Comparison of ENCODE assay signal across 29 mouse cellular contexts in the genomic region with DNA sequence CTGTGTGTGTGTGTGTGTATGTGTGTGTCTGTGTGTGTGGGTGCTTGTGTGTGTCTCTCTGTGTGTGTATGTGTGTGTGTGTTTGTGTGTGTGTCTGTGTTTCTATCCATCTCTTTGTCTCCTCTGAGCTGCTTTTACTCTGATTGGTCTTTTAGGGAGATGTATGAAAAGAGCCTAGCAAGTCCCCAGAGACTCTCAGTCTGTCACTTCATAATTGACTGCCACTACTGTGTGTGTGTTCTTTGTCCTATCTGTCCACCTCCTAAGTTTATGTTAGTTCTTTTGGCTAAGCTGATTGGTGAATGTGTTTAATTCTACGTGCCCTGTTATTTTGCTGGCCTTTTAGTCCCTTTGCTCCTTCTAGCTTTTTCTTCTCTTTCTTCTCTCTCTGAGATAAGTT. TPM values are rescaled to one million over a fixed set of nuclear protein-coding genes. Genes with fewer than 3 reads are reported as not detected.
A peak's percentile ranks its signal among the peaks of the same experiment; 100 is the strongest.
DNase-seq lines count a peak whose midpoint lies in the region; ATAC-seq and TF ChIP-seq lines count a peak whose summit lies in the region.
"Had no signal": no experiment of that assay in that cellular context is flagged by ENCODE, and none has a peak within 500 bp of the region (broad histone marks: within the 10 kb centered on the region; RNA-seq: fewer than 3 reads in every experiment).

No protein-coding gene starts in this region.

- H3K9me3 ChIP-seq in forebrain, embryonic 11.5 days (ENCODE audit: control insufficient read depth, low read length) = no peaks in the 10 kb centered on the region
- H3K9me3 ChIP-seq in forebrain, embryonic 10.5 days = no peaks in the 10 kb centered on the region
- no peaks in the 10 kb centered on the region for H3K9me3 ChIP-seq in intestine, embryonic 14.5 days (ENCODE audit: control insufficient read depth, low read length)
- H3K9me3 ChIP-seq in intestine, postnatal 0 days (ENCODE audit: control insufficient read depth) = no peaks in the 10 kb centered on the region
- no peaks in the 10 kb centered on the region for H3K9me3 ChIP-seq in neural tube, embryonic 11.5 days (ENCODE audit: control insufficient read depth, low read length)
- no peaks in the 10 kb centered on the region for H3K9me3 ChIP-seq in neural tube, embryonic 15.5 days (replicated peaks)
- H3K9me3 ChIP-seq: embryonic facial prominence, embryonic 13.5 days; G1E; heart, embryonic 10.5 days; heart, embryonic 15.5 days; hindbrain, embryonic 13.5 days; kidney, embryonic 15.5 days; stomach, embryonic 15.5 days had no signal

- no peak for TF ChIP-seq CTCF in intestine, postnatal 0 days (IDR thresholded peaks at IDR 0.05; ENCODE audit: low read depth)

- no peak overlapping the region for H3K4me2 ChIP-seq in forebrain, embryonic 11.5 days (ENCODE audit: low read depth, low read length, severe bottlenecking)
- H3K4me2 ChIP-seq in intestine, embryonic 14.5 days (ENCODE audit: low read length) = no peak overlapping the region
- H3K4me2 ChIP-seq in intestine, postnatal 0 days (replicated peaks; ENCODE audit: low read depth) = no peak overlapping the region
- H3K4me2 ChIP-seq in neural tube, embryonic 11.5 days (ENCODE audit: low read depth) = no peak overlapping the region
- H3K4me2 ChIP-seq in neural tube, embryonic 15.5 days = no peak overlapping the region
- H3K4me2 ChIP-seq: embryonic facial prominence, embryonic 13.5 days; heart, embryonic 15.5 days; hindbrain, embryonic 13.5 days; kidney, embryonic 15.5 days; stomach, embryonic 15.5 days had no signal

- H3K9ac ChIP-seq in forebrain, embryonic 11.5 days (ENCODE audit: low read length) = no peak overlapping the region
- H3K9ac ChIP-seq in intestine, embryonic 14.5 days (ENCODE audit: low read length) = no peak overlapping the region
- no peak overlapping the region for H3K9ac ChIP-seq in intestine, postnatal 0 days (ENCODE audit: low read depth, low read length)
- no peak overlapping the region for H3K9ac ChIP-seq in neural tube, embryonic 11.5 days (ENCODE audit: low read length)
- H3K9ac ChIP-seq in neural tube, embryonic 15.5 days (replicated peaks) = no peak overlapping the region
- H3K9ac ChIP-seq: embryonic facial prominence, embryonic 13.5 days; heart, embryonic 15.5 days; hindbrain, embryonic 13.5 days; kidney, embryonic 15.5 days; liver, embryonic 14.5 days; stomach, embryonic 15.5 days had no signal

- ATAC-seq in forebrain, embryonic 11.5 days (replicated peaks; ENCODE audit: low FRiP score) = no peak
- ATAC-seq in intestine, embryonic 14.5 days (replicated peaks; ENCODE audit: low FRiP score, low TSS enrichment, low read depth) = no peak
- no peak for ATAC-seq in intestine, postnatal 0 days
- peak; percentile 60 for ATAC-seq in neural tube, embryonic 11.5 days (ENCODE audit: insufficient read depth, low FRiP score, low TSS enrichment)
- no peak for ATAC-seq in neural tube, embryonic 15.5 days (ENCODE audit: low FRiP score)

- H3K4me1 ChIP-seq in forebrain, embryonic 11.5 days (replicated peaks; ENCODE audit: control insufficient read depth, insufficient read depth, low read length) = no peaks in the 10 kb centered on the region
- peaks cover 17% of the 10 kb centered on the region for H3K4me1 ChIP-seq in forebrain, embryonic 10.5 days
- no peaks in the 10 kb centered on the region; the same call in 1 of the 2 replicates for H3K4me1 ChIP-seq in intestine, embryonic 14.5 days (replicated peaks; ENCODE audit: control insufficient read depth, insufficient read depth, low read length)
- H3K4me1 ChIP-seq in intestine, postnatal 0 days (replicated peaks; ENCODE audit: control insufficient read depth, insufficient read depth, low read length) = no peaks in the 10 kb centered on the region
- peaks cover 4% of the 10 kb centered on the region; the same call in 1 of the 2 replicates for H3K4me1 ChIP-seq in neural tube, embryonic 11.5 days (ENCODE audit: control insufficient read depth, insufficient read depth, low read length)
- H3K4me1 ChIP-seq in neural tube, embryonic 15.5 days = peaks cover 34% of the 10 kb centered on the region

- no peaks in the 10 kb centered on the region for H3K36me3 ChIP-seq in forebrain, embryonic 11.5 days (ENCODE audit: control insufficient read depth, insufficient read depth, low read length)
- H3K36me3 ChIP-seq in forebrain, embryonic 10.5 days (replicated peaks) = no peaks in the 10 kb centered on the region
- no peaks in the 10 kb centered on the region for H3K36me3 ChIP-seq in intestine, embryonic 14.5 days (ENCODE audit: control insufficient read depth, insufficient read depth, low read length)
- no peaks in the 10 kb centered on the region for H3K36me3 ChIP-seq in intestine, postnatal 0 days (ENCODE audit: control insufficient read depth, insufficient read depth)
- H3K36me3 ChIP-seq in neural tube, embryonic 11.5 days (ENCODE audit: control insufficient read depth, insufficient read depth, low read length) = no peaks in the 10 kb centered on the region
- no peaks in the 10 kb centered on the region for H3K36me3 ChIP-seq in neural tube, embryonic 15.5 days
- H3K36me3 ChIP-seq: embryonic facial prominence, embryonic 13.5 days; G1E; heart, embryonic 10.5 days; heart, embryonic 15.5 days; hindbrain, embryonic 13.5 days; kidney, embryonic 15.5 days; stomach, embryonic 15.5 days had no signal

- H3K27ac ChIP-seq in forebrain, embryonic 11.5 days (ENCODE audit: low read depth, low read length) = no peak overlapping the region
- H3K27ac ChIP-seq in forebrain, embryonic 10.5 days = no peak overlapping the region
- H3K27ac ChIP-seq in intestine, embryonic 14.5 days (ENCODE audit: low read depth) = no peak overlapping the region
- H3K27ac ChIP-seq in intestine, postnatal 0 days (ENCODE audit: low read depth, low read length) = no peak overlapping the region
- H3K27ac ChIP-seq in neural tube, embryonic 11.5 days (ENCODE audit: low read depth, low read length) = no peak overlapping the region
- no peak overlapping the region for H3K27ac ChIP-seq in neural tube, embryonic 15.5 days (replicated peaks)
- H3K27ac ChIP-seq: embryonic facial prominence, embryonic 13.5 days; heart, embryonic 10.5 days; heart, embryonic 15.5 days; kidney, embryonic 15.5 days; liver, embryonic 14.5 days; stomach, embryonic 15.5 days had no signal

- peak; percentile 4 for DNase-seq in forebrain, embryonic 11.5 days (ENCODE audit: low spot score)
- DNase-seq in forebrain, embryonic 10.5 days (ENCODE audit: extremely low spot score, low spot score) = no peak
- DNase-seq in intestine, embryonic 14.5 days (ENCODE audit: low spot score) = peak; percentile 15
- no peak for DNase-seq in neural tube, embryonic 11.5 days (ENCODE audit: low spot score)
- DNase-seq in mesoderm, embryonic 11.5 days (ENCODE audit: low read depth, low spot score) = peak; percentile 41
- no peak for DNase-seq in right cerebral cortex, postnatal 14 days
- DNase-seq: adrenal gland, postnatal 10 days; cerebellum, adult 11 months; cerebellum, adult 9-10 months; cerebellum, postnatal 36 days; gastrocnemius, postnatal 14 days; kidney, adult 18-20 months; kidney, postnatal 25 days; liver; lung, adult 2 months; lung, postnatal 10 days; retina, postnatal 1 day; right cerebral cortex, postnatal 25 days; thymus, postnatal 36 days had no signal

- H3K4me3 ChIP-seq in forebrain, embryonic 11.5 days (ENCODE audit: low read depth, low read length) = no peak overlapping the region
- no peak overlapping the region for H3K4me3 ChIP-seq in forebrain, embryonic 10.5 days
- no peak overlapping the region for H3K4me3 ChIP-seq in intestine, embryonic 14.5 days (ENCODE audit: low read depth, low read length)
- no peak overlapping the region for H3K4me3 ChIP-seq in intestine, postnatal 0 days (ENCODE audit: low read depth, low read length)
- no peak overlapping the region for H3K4me3 ChIP-seq in neural tube, embryonic 11.5 days (ENCODE audit: low read depth, low read length)
- no peak overlapping the region for H3K4me3 ChIP-seq in neural tube, embryonic 15.5 days (replicated peaks)
- H3K4me3 ChIP-seq: embryonic facial prominence, embryonic 13.5 days; heart, embryonic 10.5 days; heart, embryonic 15.5 days; hindbrain, embryonic 13.5 days; kidney, embryonic 15.5 days; stomach, embryonic 15.5 days had no signal

- WGBS in forebrain, embryonic 11.5 days = 73% methylated on average over 1 of the region's 1 CpGs
- 84% methylated on average over 1 of the region's 1 CpGs for WGBS in forebrain, embryonic 10.5 days
- WGBS in intestine, embryonic 14.5 days = 53% methylated on average over 1 of the region's 1 CpGs
- 75% methylated on average over 1 of the region's 1 CpGs for WGBS in intestine, postnatal 0 days
- 44% methylated on average over 1 of the region's 1 CpGs for WGBS in neural tube, embryonic 11.5 days
- 38% methylated on average over 1 of the region's 1 CpGs for WGBS in neural tube, embryonic 15.5 days

- no peaks in the 10 kb centered on the region for H3K27me3 ChIP-seq in forebrain, embryonic 11.5 days (ENCODE audit: control insufficient read depth, insufficient read depth, low read length)
- H3K27me3 ChIP-seq in forebrain, embryonic 10.5 days (ENCODE audit: poor library complexity, severe bottlenecking) = no peaks in the 10 kb centered on the region
- no peaks in the 10 kb centered on the region for H3K27me3 ChIP-seq in intestine, embryonic 14.5 days (replicated peaks; ENCODE audit: control insufficient read depth, insufficient read depth, low read length)
- H3K27me3 ChIP-seq in intestine, postnatal 0 days (replicated peaks; ENCODE audit: control insufficient read depth, insufficient read depth, low read length) = no peaks in the 10 kb centered on the region
- H3K27me3 ChIP-seq in neural tube, embryonic 11.5 days (ENCODE audit: control insufficient read depth, insufficient read depth, low read length) = no peaks in the 10 kb centered on the region
- no peaks in the 10 kb centered on the region for H3K27me3 ChIP-seq in neural tube, embryonic 15.5 days (replicated peaks)
- H3K27me3 ChIP-seq: embryonic facial prominence, embryonic 13.5 days; heart, embryonic 15.5 days; kidney, embryonic 15.5 days; stomach, embryonic 15.5 days had no signal

RNA-seq across cellular contexts. Expression of a gene that starts 58.9 kb away (rescaled TPM):
- 1.8 and 2.0 TPM in 2 replicates for polyA plus RNA-seq in forebrain, embryonic 11.5 days (2014; fragmentation: Nextera tagmentation; extraction: Ambion mirVana)
- polyA plus RNA-seq in forebrain, embryonic 10.5 days (2016; fragmentation: Nextera tagmentation; extraction: Ambion mirVana) = 2.3 and 2.8 TPM in 2 replicates
- 30.2 and 37.1 TPM in 2 replicates for polyA plus RNA-seq in intestine, embryonic 14.5 days (2014; fragmentation: Nextera tagmentation; extraction: Ambion mirVana)
- polyA plus RNA-seq in intestine, postnatal 0 days (2015; fragmentation: Nextera tagmentation; extraction: Ambion mirVana) = 6.3 and 7.1 TPM in 2 replicates
- polyA plus RNA-seq in neural tube, embryonic 11.5 days (2014; fragmentation: Nextera tagmentation; extraction: Ambion mirVana) = 1.2 TPM in 2 replicates
- polyA plus RNA-seq in neural tube, embryonic 15.5 days (2015; fragmentation: Nextera tagmentation; extraction: Ambion mirVana) = 2.6 and 3.4 TPM in 2 replicates
- polyA plus RNA-seq: G1E had no signal

Comparison
In these comparisons a context has a peak if more than half of its experiments do, and no peak if none do; other contexts are left out.
1. DNase-seq: peak in forebrain, embryonic 11.5 days (single experiment), intestine, embryonic 14.5 days (single experiment) and mesoderm, embryonic 11.5 days (single experiment); none in forebrain, embryonic 10.5 days (single experiment), neural tube, embryonic 11.5 days (single experiment) and right cerebral cortex, postnatal 14 days (single experiment).